Mouse (Mus musculus) hindbrain, embryonic 14.5 days (tissue): ENCODE data around the gene Mlh1. TPM values are rescaled to one million over a fixed set of nuclear protein-coding genes. Genes with fewer than 3 reads are reported as not detected.

Experiments
- ATAC-seq: fragments of 200-750 bp; cut with Nextera tagmentation; 2 replicates; pipeline ENCODE4 v1.8.0; 2017; ENCODE audit warnings: moderate number of reproducible peaks, mild to moderate bottlenecking, moderate TSS enrichment, moderate library complexity; ENCODE audit not compliant: low FRiP score
- DNase-seq: peaks from one replicate; pipeline ENCODE4 v3.0.0-alpha.2; 2015; ENCODE audit warnings: low spot score
- H3K27ac ChIP-seq: fragments of 300-500 bp; sonication (generic); 2 replicates; pipeline ENCODE4 v1.5.1; 2014; ENCODE audit warnings: mild to moderate bottlenecking, moderate library complexity
- H3K27me3 ChIP-seq: fragments of 300-500 bp; sonication (generic); 2 replicates; pipeline ENCODE4 v1.6.1; 2014; ENCODE audit warnings: mild to moderate bottlenecking, low read length, mixed read lengths; ENCODE audit not compliant: control insufficient read depth, insufficient read depth
- H3K36me3 ChIP-seq: fragments of 300-500 bp; sonication (generic); replicated peaks from 2 replicates; pipeline ENCODE4 v1.6.1; 2014; ENCODE audit not compliant: control insufficient read depth, insufficient read depth
- H3K4me1 ChIP-seq: fragments of 300-500 bp; sonication (generic); replicated peaks from 2 replicates; pipeline ENCODE4 v1.6.1; 2014; ENCODE audit warnings: antibody characterized with exemption, low read length, mixed read lengths; ENCODE audit not compliant: control insufficient read depth, insufficient read depth
- H3K4me2 ChIP-seq: fragments of 300-500 bp; sonication (generic); replicated peaks from 2 replicates; pipeline ENCODE4 v1.6.1; 2014; ENCODE audit warnings: mild to moderate bottlenecking, moderate library complexity
- H3K4me3 ChIP-seq: fragments of 300-500 bp; sonication (generic); replicated peaks from 2 replicates; pipeline ENCODE4 v1.5.1; 2014; ENCODE audit warnings: mild to moderate bottlenecking, low read length
- H3K9ac ChIP-seq: fragments of 300-500 bp; sonication (generic); 2 replicates; pipeline ENCODE4 v1.6.1; 2014
- H3K9me3 ChIP-seq: fragments of 300-500 bp; sonication (generic); 2 replicates; pipeline ENCODE4 v1.6.1; 2016; ENCODE audit warnings: low read length; ENCODE audit not compliant: control insufficient read depth
- WGBS: fragments of 180-500 bp; shearing (Covaris S2); extraction: QIAGEN DNeasy Blood & Tissue Kit; methylation state at CpG from one replicate; pipeline ENCODE4 v1.1.7; 2014; 5-methylcytosine and 5-hydroxymethylcytosine counted together
- polyA plus RNA-seq: library from polyadenylated mRNA; unstranded; fragments of >200 nt; fragmentation: Nextera tagmentation; extraction: Ambion mirVana; gene quantifications from 2 replicates; pipeline ENCODE4 v1.2.1, GENCODE M21; 2014

Gene Mlh1
- polyA plus RNA-seq, 1 experiment from 2014 or later: 27.0 TPM

DNA sequence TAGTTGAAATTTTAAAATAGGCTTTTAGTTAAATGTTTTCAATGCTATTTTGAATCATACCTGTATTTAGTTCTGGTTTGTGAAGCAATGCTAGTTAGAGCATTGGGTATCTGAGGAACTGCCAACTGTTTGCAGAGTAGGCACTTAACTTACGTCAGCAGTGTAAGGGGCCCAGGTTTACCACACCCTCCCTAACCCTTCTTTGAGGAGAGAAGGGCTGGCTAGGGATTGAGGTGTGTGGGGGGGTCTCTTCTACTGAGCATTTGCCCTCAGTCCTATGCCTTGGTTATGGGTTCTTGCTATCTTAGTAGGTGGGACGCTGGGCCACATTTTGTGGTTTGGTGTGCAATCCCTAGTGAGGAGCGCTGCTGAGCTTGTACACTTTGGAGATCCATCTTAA is 74.5 kb downstream of the Mlh1 start:
- no peak overlapping the region for H3K4me2 ChIP-seq
- 97% methylated on average over 3 of the region's 3 CpGs for WGBS
- no peaks in the 10 kb centered on the region for H3K27me3 ChIP-seq
- DNase-seq (no peak), ATAC-seq (no peak)
- peaks cover 23% of the 10 kb centered on the region for H3K36me3 ChIP-seq
- no peak overlapping the region for H3K27ac ChIP-seq
- H3K4me3 ChIP-seq: no peak overlapping the region
- H3K9me3 ChIP-seq: no peaks in the 10 kb centered on the region
- H3K9ac ChIP-seq: no peak overlapping the region
- H3K4me1 ChIP-seq: no peaks in the 10 kb centered on the region

DNA sequence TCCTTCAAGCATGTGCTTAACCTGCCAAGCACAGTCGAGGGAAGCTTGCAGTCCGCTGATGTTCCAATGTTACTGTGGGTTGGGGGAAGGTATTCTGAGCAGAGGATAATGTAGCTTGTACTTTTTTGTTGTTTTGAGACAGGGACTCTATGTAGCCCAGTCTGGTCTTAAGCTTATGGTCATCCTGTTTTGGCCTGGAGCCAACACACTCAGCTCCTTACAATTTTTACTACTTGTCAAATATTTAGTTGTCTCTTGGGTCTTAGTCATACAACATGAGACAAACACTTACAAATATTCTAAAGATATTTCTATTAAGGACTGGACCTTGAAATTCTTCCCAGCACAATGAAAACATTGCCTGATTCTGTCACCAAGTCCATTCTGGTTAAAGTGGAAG is 78.4 kb downstream of the Mlh1 start:
- Histone ChIP-seq H3K27me3 (no peaks in the 10 kb centered on the region), H3K9me3 (no peaks in the 10 kb centered on the region), H3K4me3 (no peak overlapping the region), H3K4me1 (no peaks in the 10 kb centered on the region), H3K9ac (no peak overlapping the region), H3K36me3 (peaks cover 23% of the 10 kb centered on the region), H3K4me2 (no peak overlapping the region), H3K27ac (no peak overlapping the region)
- WGBS: 90% methylated on average over 2 of the region's 2 CpGs
- ATAC-seq: no peak
- DNase-seq: no peak

DNA sequence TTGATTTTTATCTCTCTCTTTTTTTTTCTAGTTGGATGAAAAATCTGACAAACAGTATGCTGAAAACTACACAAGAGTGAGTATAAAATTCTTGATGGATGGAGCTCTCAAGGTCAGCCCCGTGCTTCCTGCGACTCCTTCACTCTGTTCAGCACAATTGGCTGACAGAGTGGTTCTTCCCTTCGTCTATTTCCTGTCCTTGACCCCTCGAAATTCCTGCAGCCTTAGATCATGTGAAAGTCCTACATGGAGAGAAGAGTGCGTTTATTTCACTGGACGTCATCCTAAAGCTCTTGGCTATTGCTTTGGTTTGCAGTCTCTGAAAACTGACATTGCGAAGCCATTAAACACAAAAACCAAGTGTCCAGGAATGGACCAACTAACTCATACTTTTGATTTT is 82.9 kb downstream of the Mlh1 start:
- Histone ChIP-seq H3K27me3 (no peaks in the 10 kb centered on the region), H3K9ac (no peak overlapping the region), H3K27ac (no peak overlapping the region), H3K9me3 (no peaks in the 10 kb centered on the region), H3K4me3 (no peak overlapping the region), H3K36me3 (peaks cover 23% of the 10 kb centered on the region), H3K4me1 (peaks cover 9% of the 10 kb centered on the region), H3K4me2 (no peak overlapping the region)
- no peak for ATAC-seq
- 91% methylated on average over 7 of the region's 7 CpGs for WGBS
- no peak for DNase-seq

DNA sequence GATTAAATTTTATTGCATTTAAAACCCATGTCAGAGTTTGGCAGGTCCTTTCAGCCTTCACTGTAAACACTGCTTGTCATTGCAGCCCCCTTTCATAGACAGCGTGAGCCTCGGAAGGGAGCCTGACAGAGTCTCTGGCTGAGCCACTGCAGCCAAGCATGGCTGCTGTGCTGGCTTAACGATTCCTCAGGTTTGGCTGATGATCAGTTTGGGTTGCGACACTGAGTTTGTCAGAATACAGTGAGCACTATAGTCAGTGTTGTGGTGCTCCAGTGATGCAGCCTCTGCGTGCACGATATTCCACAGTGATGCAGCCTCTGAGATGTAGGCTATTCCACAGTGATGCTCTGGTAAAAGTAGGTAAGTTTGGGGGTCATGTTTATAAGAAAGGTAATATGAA is 84.7 kb downstream of the Mlh1 start:
- 76% methylated on average over 6 of the region's 6 CpGs for WGBS
- Histone ChIP-seq H3K4me2 (no peak overlapping the region), H3K9me3 (no peaks in the 10 kb centered on the region), H3K27ac (no peak overlapping the region), H3K4me3 (no peak overlapping the region), H3K36me3 (peaks cover 23% of the 10 kb centered on the region), H3K4me1 (peaks cover 9% of the 10 kb centered on the region), H3K27me3 (no peaks in the 10 kb centered on the region), H3K9ac (no peak overlapping the region)
- no peak for DNase-seq
- ATAC-seq: no peak

DNA sequence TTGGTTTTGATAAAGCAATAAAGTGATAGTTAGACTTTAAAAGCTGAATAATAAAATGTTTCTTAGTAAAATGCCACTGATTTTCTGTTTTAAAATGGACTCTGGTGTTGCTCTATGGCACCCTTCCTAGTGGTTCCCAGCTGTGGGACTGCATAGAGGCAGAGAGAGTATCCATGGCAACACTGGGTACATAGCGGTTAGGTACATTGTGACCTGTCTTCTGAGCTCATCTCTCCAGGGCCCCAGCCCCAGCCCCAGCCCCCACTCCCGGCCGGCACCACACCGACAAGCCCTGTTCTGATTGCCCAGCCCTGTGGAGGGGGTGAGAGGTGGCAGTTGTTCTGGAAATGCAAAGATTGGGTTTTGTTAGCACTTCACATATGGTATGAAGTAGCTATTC is 86.7 kb downstream of the Mlh1 start:
- H3K27me3 ChIP-seq: no peaks in the 10 kb centered on the region
- no peak overlapping the region for H3K9ac ChIP-seq
- DNase-seq (no peak), ATAC-seq (no peak; the same call in 1 of the 2 replicates)
- 7% methylated on average over 4 of the region's 4 CpGs for WGBS
- peaks cover 14% of the 10 kb centered on the region for H3K36me3 ChIP-seq
- H3K4me3 ChIP-seq: no peak overlapping the region
- H3K27ac ChIP-seq: peak overlapping the region; percentile 26; the same call in 1 of the 2 replicates
- peaks cover 9% of the 10 kb centered on the region for H3K4me1 ChIP-seq
- H3K4me2 ChIP-seq: no peak overlapping the region
- no peaks in the 10 kb centered on the region for H3K9me3 ChIP-seq

DNA sequence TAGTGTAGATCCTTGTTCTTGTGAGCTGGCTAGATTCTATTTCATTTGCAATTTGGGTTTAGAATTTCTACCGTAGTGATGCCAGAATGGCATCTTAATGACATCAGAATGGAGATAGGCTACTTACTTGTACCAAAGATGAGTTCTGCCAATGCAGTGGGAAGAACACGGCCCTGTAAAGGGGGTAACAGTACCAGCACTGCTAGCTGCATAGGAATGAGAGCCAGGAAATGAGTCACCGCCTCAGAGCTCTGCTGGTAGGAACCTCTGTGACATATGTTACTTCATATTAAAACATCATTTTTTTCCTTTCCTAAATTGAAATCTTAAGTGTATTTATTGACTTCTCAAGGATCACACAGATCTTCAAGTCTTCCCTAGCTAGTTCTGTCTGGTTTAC is 89.4 kb downstream of the Mlh1 start:
- DNase-seq (no peak), ATAC-seq (no peak)
- Histone ChIP-seq H3K4me2 (no peak overlapping the region), H3K9me3 (no peaks in the 10 kb centered on the region), H3K4me3 (no peak overlapping the region), H3K9ac (no peak overlapping the region), H3K27ac (no peak overlapping the region), H3K36me3 (no peaks in the 10 kb centered on the region), H3K27me3 (no peaks in the 10 kb centered on the region), H3K4me1 (peaks cover 9% of the 10 kb centered on the region)
- 85% methylated on average over 3 of the region's 3 CpGs for WGBS

DNA sequence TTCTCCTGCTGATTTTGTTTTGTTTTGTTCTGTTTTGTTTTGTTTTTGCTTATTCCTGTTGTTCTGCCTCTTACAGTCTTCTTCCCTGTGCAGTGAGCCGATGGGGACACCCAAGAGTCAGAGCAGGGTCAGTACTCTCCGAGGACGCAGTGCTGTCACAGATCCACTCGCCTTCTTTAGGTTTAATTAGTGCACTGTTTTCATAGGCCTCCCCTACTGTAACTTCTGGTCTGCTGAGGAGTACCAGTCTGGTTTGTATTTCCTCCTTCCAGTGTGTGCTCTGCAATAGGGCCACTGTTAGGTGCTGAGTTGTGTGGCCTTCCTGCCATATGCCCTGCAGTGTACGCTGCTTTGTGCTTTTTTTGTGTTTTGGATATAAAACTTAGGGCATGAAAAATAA is 92.6 kb downstream of the Mlh1 start:
- Histone ChIP-seq H3K4me3 (no peak overlapping the region), H3K9ac (no peak overlapping the region), H3K9me3 (no peaks in the 10 kb centered on the region), H3K27me3 (no peaks in the 10 kb centered on the region), H3K36me3 (no peaks in the 10 kb centered on the region), H3K4me2 (no peak overlapping the region), H3K27ac (no peak overlapping the region), H3K4me1 (no peaks in the 10 kb centered on the region)
- 81% methylated on average over 5 of the region's 5 CpGs for WGBS
- ATAC-seq: no peak
- no peak for DNase-seq

Other genes with a start within 250 kb of the Mlh1 start
- 0.97 and 1.3 TPM in 2 replicates for gene Ccrl2, start 214.3 kb downstream of the Mlh1 start, polyA plus RNA-seq
- gene Lrrfip2, start 154.2 kb downstream of the Mlh1 start, polyA plus RNA-seq: 40.5 and 48.7 TPM in 2 replicates
- 81.3 and 98.0 TPM in 2 replicates for gene Epm2aip1, start 138 bp upstream of the Mlh1 start, polyA plus RNA-seq
- 12.6 and 15.6 TPM in 2 replicates for gene Trank1, start 39.9 kb upstream of the Mlh1 start, polyA plus RNA-seq
- gene Dclk3, start 167.3 kb upstream of the Mlh1 start, polyA plus RNA-seq: 6.2 and 7.1 TPM in 2 replicates